Mouse (Mus musculus) intestine, embryonic 14.5 days (tissue): ENCODE results near the gene Psmd9. TPM values are rescaled to one million over a fixed set of nuclear protein-coding genes. Genes with fewer than 3 reads are reported as not detected.

ENCODE experiments used
- ATAC-seq: fragments of 200-750 bp; cut with Nextera tagmentation; replicated peaks from 2 replicates; pipeline ENCODE4 v1.8.0; 2017; ENCODE audit warnings: low read depth, moderate number of reproducible peaks, moderate TSS enrichment, moderate library complexity; ENCODE audit not compliant: low FRiP score, low TSS enrichment
- DNase-seq: peaks from one replicate; pipeline ENCODE4 v3.0.0-alpha.2; 2018; ENCODE audit warnings: low spot score
- H3K27ac ChIP-seq: fragments of 300-500 bp; sonication (generic); 2 replicates; pipeline ENCODE4 v1.5.1; 2014; ENCODE audit warnings: low read depth, mild to moderate bottlenecking, control low read depth
- H3K27me3 ChIP-seq: fragments of 300-500 bp; sonication (generic); replicated peaks from 2 replicates; pipeline ENCODE4 v1.6.1; 2014; ENCODE audit warnings: low read length, control low read depth; ENCODE audit not compliant: control insufficient read depth, insufficient read depth
- H3K36me3 ChIP-seq: fragments of 300-500 bp; sonication (generic); 2 replicates; pipeline ENCODE4 v1.6.1; 2014; ENCODE audit warnings: low read length, control low read depth; ENCODE audit not compliant: control insufficient read depth, insufficient read depth
- H3K4me1 ChIP-seq: fragments of 300-500 bp; sonication (generic); replicated peaks from 2 replicates; pipeline ENCODE4 v1.6.1; 2014; ENCODE audit warnings: low read length, control low read depth, mixed read lengths; ENCODE audit not compliant: control insufficient read depth, insufficient read depth
- H3K4me2 ChIP-seq: fragments of 300-500 bp; sonication (generic); 2 replicates; pipeline ENCODE4 v1.6.1; 2014; ENCODE audit warnings: low read length
- H3K4me3 ChIP-seq: fragments of 300-500 bp; sonication (generic); 2 replicates; pipeline ENCODE4 v1.5.1; 2014; ENCODE audit warnings: low read depth, low read length, control low read depth, mixed read lengths
- H3K9ac ChIP-seq: fragments of 300-500 bp; sonication (generic); 2 replicates; pipeline ENCODE4 v1.6.1; 2014; ENCODE audit warnings: mild to moderate bottlenecking, low read length
- H3K9me3 ChIP-seq: fragments of 300-500 bp; sonication (generic); 2 replicates; pipeline ENCODE4 v1.6.1; 2016; ENCODE audit warnings: low read length, control low read depth; ENCODE audit not compliant: control insufficient read depth
- whole genome bisulfite sequencing: fragments of 180-500 bp; shearing (Covaris S2); extraction: QIAGEN DNeasy Blood & Tissue Kit; methylation state at CpG from one replicate; pipeline ENCODE4 v1.1.7; 2014; 5-methylcytosine and 5-hydroxymethylcytosine counted together
- polyA plus RNA-seq: library from polyadenylated mRNA; unstranded; fragments of >200 nt; fragmentation: Nextera tagmentation; extraction: Ambion mirVana; gene quantifications from 2 replicates; pipeline ENCODE4 v1.2.1, GENCODE M21; 2014

Gene Psmd9
- polyA plus RNA-seq, 1 experiment from 2014 or later, result 58.6 TPM

- no peak for ATAC-seq
- H3K4me2 ChIP-seq, result peak overlapping the region; percentile 44
- H3K27me3 ChIP-seq, result no peaks in the 10 kb centered on the region
- H3K9me3 ChIP-seq, result no peaks in the 10 kb centered on the region
- H3K36me3 ChIP-seq, result no peaks in the 10 kb centered on the region
- no peak overlapping the region for H3K9ac ChIP-seq
- peak overlapping the region; percentile 64 for H3K27ac ChIP-seq
- peaks cover 5% of the 10 kb centered on the region; the same call in 1 of the 2 replicates for H3K4me1 ChIP-seq
- peak; percentile 56 for DNase-seq
- peak overlapping the region; percentile 18 for H3K4me3 ChIP-seq
- WGBS, result 24% methylated on average over 23 of the region's 23 CpGs
These were observed 87.9 kb downstream of the Psmd9 start for GRCm38 (mm10) chr5:123256841-123257755.

- no peak overlapping the region for H3K4me3 ChIP-seq
- H3K4me1 ChIP-seq, result peaks cover 5% of the 10 kb centered on the region; the same call in 1 of the 2 replicates
- H3K9ac ChIP-seq, result no peak overlapping the region
- no peak overlapping the region for H3K4me2 ChIP-seq
- WGBS, result 44% methylated on average over 5 of the region's 5 CpGs
- no peaks in the 10 kb centered on the region for H3K9me3 ChIP-seq
- H3K27ac ChIP-seq, result no peak overlapping the region
- no peaks in the 10 kb centered on the region for H3K36me3 ChIP-seq
- no peaks in the 10 kb centered on the region for H3K27me3 ChIP-seq
- ATAC-seq (no peak), DNase-seq (peak; percentile 70)
These were observed 89.8 kb downstream of the Psmd9 start for GRCm38 (mm10) chr5:123258990-123259389.

- Histone ChIP-seq H3K9me3 (no peaks in the 10 kb centered on the region), H3K9ac (no peak overlapping the region), H3K36me3 (no peaks in the 10 kb centered on the region), H3K4me3 (no peak overlapping the region), H3K27ac (no peak overlapping the region), H3K4me2 (no peak overlapping the region), H3K4me1 (peaks cover 5% of the 10 kb centered on the region; the same call in 1 of the 2 replicates), H3K27me3 (no peaks in the 10 kb centered on the region)
- WGBS, result 83% methylated on average over 8 of the region's 8 CpGs
- DNase-seq (no peak), ATAC-seq (no peak)
These were observed 91.5 kb downstream of the Psmd9 start for GRCm38 (mm10) chr5:123260698-123261097.

GRCm38 (mm10) chr5:123266909-123267308 is 97.7 kb downstream of the Psmd9 start:
- Histone ChIP-seq H3K4me1 (no peaks in the 10 kb centered on the region), H3K27me3 (no peaks in the 10 kb centered on the region), H3K4me3 (no peak overlapping the region), H3K36me3 (no peaks in the 10 kb centered on the region), H3K9ac (no peak overlapping the region), H3K27ac (no peak overlapping the region), H3K4me2 (no peak overlapping the region), H3K9me3 (no peaks in the 10 kb centered on the region)
- no peak for ATAC-seq
- 89% methylated on average over 3 of the region's 3 CpGs for WGBS
- no peak for DNase-seq

GRCm38 (mm10) chr5:123268477-123269474 is 99.6 kb downstream of the Psmd9 start:
- DNase-seq (no peak), ATAC-seq (no peak)
- Histone ChIP-seq H3K9ac (no peak overlapping the region), H3K4me3 (no peak overlapping the region), H3K4me2 (no peak overlapping the region), H3K36me3 (no peaks in the 10 kb centered on the region), H3K9me3 (no peaks in the 10 kb centered on the region), H3K27me3 (no peaks in the 10 kb centered on the region), H3K4me1 (no peaks in the 10 kb centered on the region), H3K27ac (no peak overlapping the region)
- WGBS, result 80% methylated on average over 28 of the region's 28 CpGs

- no peak for DNase-seq
- no peak overlapping the region for H3K4me2 ChIP-seq
- H3K9ac ChIP-seq, result no peak overlapping the region
These were observed 101.7 kb downstream of the Psmd9 start for GRCm38 (mm10) chr5:123270917-123271316.

GRCm38 (mm10) chr5:123272927-123273326 is 103.7 kb downstream of the Psmd9 start:
- H3K4me2 ChIP-seq, result no peak overlapping the region
- 80% methylated on average over 5 of the region's 5 CpGs for WGBS
- DNase-seq (no peak), ATAC-seq (no peak)
- no peaks in the 10 kb centered on the region for H3K9me3 ChIP-seq
- H3K4me3 ChIP-seq, result no peak overlapping the region
- no peak overlapping the region for H3K27ac ChIP-seq
- H3K9ac ChIP-seq, result no peak overlapping the region
- no peaks in the 10 kb centered on the region for H3K36me3 ChIP-seq
- H3K4me1 ChIP-seq, result no peaks in the 10 kb centered on the region
- no peaks in the 10 kb centered on the region for H3K27me3 ChIP-seq

More at GRCm38 (mm10) chr5:123270917-123271316, 101.7 kb downstream of the Psmd9 start:
- Histone ChIP-seq H3K9me3 (no peaks in the 10 kb centered on the region), H3K36me3 (no peaks in the 10 kb centered on the region), H3K27me3 (no peaks in the 10 kb centered on the region), H3K27ac (no peak overlapping the region), H3K4me3 (no peak overlapping the region), H3K4me1 (no peaks in the 10 kb centered on the region)
- ATAC-seq, result no peak
- WGBS, result 62% methylated on average over 11 of the region's 11 CpGs

- Histone ChIP-seq H3K9ac (no peak overlapping the region), H3K4me1 (no peaks in the 10 kb centered on the region), H3K4me2 (no peak overlapping the region), H3K9me3 (no peaks in the 10 kb centered on the region), H3K4me3 (no peak overlapping the region), H3K27ac (no peak overlapping the region), H3K36me3 (no peaks in the 10 kb centered on the region), H3K27me3 (no peaks in the 10 kb centered on the region)
- WGBS, result 76% methylated on average over 9 of the region's 9 CpGs
- ATAC-seq (no peak), DNase-seq (no peak)
These were observed 107.6 kb downstream of the Psmd9 start for GRCm38 (mm10) chr5:123276636-123277341.
